Mouse (Mus musculus) frontal cortex, postnatal 14 days (tissue): ENCODE measurements around the gene Mrpl23.

Source experiments
- DNase-seq, 2 experiments: peaks; one replicate each; pipeline ENCODE4 v3.0.0; 2022; ENCODE audit warnings: low spot score in 2 of 2

Mrpl23 gene

GRCm38 (mm10) chr7:142520331-142520730 is 12.2 kb upstream of the Mrpl23 start:
- DNase-seq = no peak

DNA sequence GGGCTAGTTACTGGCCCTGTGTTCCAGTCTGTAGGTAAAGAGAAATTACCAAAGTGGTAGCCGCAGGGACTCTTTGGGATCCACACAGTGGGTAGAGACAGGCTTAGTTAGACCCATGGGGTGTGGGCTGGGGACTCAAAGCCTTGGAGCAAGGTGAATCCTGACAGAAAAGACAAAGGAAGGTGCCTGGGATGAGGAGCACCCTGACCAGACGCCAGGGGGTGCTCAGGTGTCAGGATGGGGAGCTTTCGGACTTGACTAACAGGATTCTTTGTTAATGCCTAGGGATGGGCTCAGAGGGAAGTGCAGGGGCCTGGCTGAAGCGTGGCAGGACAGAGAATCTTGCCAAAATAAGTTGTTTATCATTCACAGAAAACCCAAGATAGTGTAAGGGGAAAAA is 10.1 kb upstream of the Mrpl23 start:
- no peak for DNase-seq

DNA sequence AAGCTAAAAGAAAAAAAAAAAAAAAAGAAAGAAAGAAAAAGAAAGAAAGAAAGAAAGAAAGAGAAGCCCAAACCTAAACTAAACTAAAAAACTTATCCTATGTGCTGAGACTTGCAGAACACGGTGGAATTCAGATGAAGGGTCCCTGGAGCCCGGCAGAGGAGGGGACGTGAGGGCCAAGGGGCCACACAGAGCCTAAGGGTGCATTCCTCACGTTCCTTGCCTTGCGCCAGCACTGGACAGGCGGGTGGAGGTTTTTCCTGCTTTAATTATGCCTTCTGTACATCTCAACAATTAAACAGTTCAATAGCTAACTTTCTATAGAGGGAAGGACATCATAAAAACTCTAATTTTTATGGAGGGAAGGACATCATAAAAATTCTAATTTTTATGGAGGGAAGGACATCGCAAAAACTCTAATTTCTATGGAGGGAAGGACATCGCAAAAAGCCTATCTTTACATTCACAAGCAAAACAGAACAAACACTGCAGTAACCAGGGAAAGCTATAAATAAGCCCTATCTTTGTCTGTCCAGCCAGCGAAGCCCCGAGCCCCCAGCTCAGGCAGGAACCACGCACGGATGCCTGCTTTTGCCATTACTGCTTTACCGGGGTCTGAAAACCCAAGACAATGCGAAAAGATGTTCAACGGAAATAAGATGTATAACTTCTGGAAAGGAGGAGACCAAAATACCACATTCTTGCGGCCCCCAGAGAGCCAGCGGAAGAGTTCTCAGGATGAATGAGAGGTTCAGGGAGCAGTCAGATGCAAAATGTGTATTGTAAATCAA is 9.1 kb upstream of the Mrpl23 start:
- no peak for DNase-seq

- no peak for DNase-seq
These were observed 6.9 kb upstream of the Mrpl23 start for GRCm38 (mm10) chr7:142525342-142526178.

GRCm38 (mm10) chr7:142529350-142529749 is 3.1 kb upstream of the Mrpl23 start:
- DNase-seq = no peak

DNA sequence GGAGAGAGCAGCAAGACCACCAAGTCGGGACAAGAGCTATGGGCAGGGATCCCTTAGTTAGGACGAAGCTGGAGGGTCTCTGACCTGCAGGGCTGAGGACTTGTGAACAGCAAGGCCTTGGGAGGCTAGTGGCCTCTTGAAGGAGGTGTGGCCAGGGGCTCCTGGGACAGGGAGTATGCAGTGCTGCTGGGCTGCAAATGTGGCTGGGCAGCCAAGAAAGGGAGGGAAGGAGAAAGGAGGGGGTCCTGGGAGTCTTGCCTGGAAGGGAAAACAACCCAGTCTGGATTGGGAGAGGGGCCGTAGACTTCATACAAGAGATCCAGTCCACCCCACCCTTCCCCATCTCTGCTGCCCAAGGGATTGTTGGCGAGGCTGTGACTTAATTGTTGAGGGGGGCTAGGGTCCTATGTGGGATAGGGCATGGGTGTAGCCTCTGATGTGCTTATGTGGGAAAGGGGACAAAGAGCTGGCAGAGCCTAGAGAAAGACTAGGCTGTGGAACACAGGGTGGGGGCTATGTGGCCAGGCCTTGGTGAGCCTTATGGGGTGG is 439 bp upstream of the Mrpl23 start:
- DNase-seq = no peak

DNA sequence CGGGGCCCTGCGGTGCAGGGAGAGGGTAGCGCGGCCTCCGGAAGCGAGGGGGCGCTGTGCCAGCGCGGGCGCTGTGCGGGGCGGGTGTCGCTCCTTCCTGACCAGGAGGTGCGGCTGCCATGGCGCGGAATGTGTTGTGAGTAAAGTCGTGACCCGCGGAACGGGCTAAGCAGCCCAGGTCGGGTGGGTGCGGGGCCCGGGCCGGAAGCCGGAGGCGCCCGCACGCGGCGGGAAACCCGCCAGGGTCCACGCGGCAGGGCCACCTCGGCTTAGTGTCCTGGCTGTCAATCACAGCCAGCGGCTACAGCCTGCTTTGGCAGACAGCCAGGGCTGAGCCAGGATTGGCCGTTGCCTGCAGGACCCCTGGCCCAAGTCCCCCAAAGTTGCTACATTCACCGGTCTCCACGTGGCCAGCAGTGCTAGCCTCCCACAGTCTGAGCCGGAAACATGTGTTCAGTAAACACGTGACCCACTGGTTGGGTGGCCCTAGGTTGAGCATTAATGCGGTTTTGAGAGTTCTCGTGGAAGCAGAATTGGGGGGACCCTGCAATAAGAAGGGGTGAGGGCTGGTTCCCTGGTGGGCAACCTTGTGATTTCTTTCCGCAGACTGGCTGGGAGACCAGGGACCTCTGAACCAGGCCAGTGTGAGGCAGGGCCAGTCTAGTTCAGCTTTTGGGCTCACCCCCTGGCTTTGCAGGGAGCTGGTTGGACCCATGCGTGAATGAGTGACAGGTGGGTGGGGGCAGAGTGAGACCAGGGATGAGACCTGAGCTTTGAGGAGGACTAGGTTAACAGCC is 771 bp downstream of the Mrpl23 start:
- DNase-seq = peak; percentile 76 to 79

- DNase-seq = no peak
These were observed 2.6 kb downstream of the Mrpl23 start for GRCm38 (mm10) chr7:142535116-142535515.

GRCm38 (mm10) chr7:142535832-142536231 is 3.3 kb downstream of the Mrpl23 start:
- no peak for DNase-seq

- no peak for DNase-seq
These were observed 4.7 kb downstream of the Mrpl23 start for GRCm38 (mm10) chr7:142537181-142537580.

- peak in 1 of 2 experiments; percentile 41 for DNase-seq
These were observed 5.4 kb downstream of the Mrpl23 start for GRCm38 (mm10) chr7:142537879-142538278.

DNA sequence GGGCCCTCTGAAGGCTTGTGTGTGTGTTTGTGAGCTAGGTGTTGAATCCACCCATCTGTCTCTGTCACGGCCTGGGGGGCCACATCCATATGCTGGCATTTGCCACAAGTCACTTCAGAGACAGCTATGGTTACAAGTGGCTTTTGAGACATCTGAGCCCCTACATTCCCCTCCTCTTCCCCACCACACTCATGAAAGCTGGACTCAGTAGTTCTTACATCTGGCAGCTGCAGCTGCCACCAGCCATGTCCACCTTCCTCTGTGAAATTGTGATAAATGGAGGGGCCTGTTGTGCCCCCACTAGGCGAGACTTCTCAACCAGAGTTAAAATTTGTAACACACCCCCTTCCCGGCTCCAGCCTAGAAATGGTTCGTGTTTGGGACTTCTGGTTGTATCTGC is 5.8 kb downstream of the Mrpl23 start:
- no peak for DNase-seq

DNA sequence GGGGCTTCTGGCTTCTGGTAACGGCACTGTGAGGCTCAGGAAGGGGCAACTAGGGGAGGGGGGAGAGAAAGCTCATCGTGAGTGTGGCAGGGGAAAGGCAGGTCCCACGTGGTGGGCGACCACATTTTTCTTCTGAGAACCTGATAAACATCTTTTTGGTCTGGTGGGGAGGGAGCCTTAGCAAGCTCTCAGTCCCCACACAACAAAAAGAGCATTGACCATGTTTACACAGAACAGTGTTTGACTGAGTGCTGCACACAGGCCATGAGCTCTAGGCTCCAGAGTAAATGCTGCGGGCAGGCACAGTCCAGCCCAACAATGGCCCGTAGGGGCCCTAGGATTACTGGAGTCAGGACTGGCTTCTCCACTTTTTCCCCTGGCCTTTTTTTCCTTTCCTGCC is 6.3 kb downstream of the Mrpl23 start:
- DNase-seq = no peak

GRCm38 (mm10) chr7:142539828-142540227 is 7.3 kb downstream of the Mrpl23 start:
- no peak for DNase-seq

- DNase-seq = no peak
These were observed 10.4 kb downstream of the Mrpl23 start for GRCm38 (mm10) chr7:142542771-142543303.

DNA sequence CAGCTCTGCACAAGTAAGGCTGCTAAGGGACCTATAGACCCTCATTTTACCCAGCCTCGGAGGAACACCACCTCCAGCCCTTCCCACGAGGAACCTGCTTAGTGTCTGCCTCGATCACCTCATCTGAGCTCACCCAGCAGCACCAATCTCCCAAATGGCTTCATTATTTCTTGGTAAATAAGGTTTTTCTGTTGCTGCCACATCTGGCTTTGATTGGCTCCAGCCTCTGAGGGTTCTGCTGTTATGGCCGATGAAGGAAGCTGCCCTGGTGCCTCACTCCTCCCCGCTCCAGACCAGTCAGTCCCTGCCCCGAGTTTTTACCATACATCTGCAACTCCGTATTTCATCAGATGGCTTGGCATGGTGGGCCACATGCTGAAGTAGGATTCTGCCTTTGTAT is 13.5 kb downstream of the Mrpl23 start:
- DNase-seq = no peak

DNA sequence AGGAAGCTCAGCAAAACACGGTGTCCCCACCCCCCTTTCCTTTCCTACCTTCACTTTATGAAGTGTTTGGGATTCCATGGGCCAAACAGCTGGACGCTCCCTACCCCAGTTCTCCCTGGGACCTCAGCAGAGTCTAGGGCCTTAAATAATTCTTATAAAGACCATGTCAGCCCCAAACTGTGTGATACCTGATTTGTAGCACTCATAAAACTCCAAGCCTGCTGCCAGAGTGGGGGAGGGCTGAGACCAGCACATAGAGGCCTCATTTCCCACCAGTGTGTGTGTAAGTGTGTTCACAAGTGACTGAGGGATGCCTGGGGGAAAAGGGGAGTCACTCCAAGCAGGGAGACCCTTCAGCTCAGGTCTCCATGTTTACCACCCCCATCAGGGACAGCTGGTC is 15.4 kb downstream of the Mrpl23 start:
- no peak for DNase-seq

GRCm38 (mm10) chr7:142548706-142549105 is 16.2 kb downstream of the Mrpl23 start:
- no peak for DNase-seq

DNA sequence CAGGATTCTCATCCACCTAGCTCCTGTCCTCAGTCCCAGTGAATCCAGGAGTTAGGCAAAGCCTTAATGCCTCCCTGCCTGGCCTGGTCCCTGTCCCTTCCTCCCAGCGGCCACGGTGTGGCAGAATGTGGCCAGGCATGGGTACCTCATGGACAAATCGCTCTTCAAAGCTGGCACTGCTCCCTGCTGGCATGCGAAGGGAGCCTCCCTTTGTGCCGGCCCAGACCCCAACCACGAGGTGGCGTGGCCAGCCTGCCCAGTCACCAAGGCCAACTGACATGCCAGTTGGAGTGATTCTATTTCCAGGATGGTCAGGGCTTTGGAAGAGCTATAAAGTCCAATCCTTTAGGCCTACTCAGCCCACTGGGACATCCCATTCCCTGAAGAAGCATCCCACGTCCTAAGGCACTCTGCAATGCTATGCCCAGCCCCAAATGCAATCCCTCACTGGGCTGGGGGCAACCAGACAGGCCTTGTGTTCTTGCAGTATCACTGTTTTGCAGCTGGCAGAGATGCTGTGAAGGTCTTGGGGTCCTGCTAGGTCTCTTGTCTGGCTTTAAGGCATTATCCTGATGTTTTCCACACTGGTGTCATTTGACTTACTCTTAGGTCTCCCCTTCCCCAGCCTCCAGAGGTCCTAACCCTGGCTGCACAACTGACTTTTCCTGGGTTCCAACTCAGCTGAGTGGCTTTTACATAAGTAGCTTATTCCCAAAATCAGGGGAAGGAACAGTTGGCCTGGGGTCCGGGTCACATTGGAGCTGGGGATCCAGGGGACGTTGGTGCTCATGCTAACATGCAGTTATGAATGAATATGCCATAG is 17.7 kb downstream of the Mrpl23 start:
- no peak for DNase-seq

GRCm38 (mm10) chr7:142550935-142551373 is 18.5 kb downstream of the Mrpl23 start:
- DNase-seq = no peak

DNA sequence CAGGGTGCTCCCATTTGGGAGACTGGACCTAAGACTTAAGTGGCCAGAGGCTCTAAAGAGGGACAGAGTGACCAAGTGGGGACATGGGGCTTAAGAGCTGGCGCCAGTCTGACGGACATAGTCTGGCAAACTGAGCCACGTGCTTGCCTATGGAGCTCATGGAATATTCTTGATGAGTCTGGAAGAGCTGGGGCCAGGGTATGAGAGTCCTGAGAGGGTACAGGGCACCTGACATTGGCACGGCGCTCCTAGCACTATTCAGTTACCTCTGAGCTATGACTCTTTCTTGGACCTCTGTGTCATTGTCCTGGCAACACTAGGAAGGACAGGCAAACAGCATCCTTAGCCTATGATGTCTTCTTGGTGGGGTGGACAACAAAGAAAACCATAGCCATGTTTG is 19.2 kb downstream of the Mrpl23 start:
- DNase-seq = no peak
